Mouse (Mus musculus) embryo, embryonic 11 days (tissue): ENCODE measurements around the gene Il10rb.

Experiments used
- DNase-seq: peaks from one replicate; pipeline ENCODE4 v3.0.0-alpha.2; 2015

The Il10rb gene

GRCm38 (mm10) chr16:91384221-91384620, 21.7 kb upstream of the Il10rb start:
- no peak for DNase-seq

- DNase-seq, result no peak
Measured at GRCm38 (mm10) chr16:91385621-91386020, 20.3 kb upstream of the Il10rb start.

GRCm38 (mm10) chr16:91386419-91387120, 19.4 kb upstream of the Il10rb start:
- DNase-seq, result no peak

GRCm38 (mm10) chr16:91387121-91387486, 18.9 kb upstream of the Il10rb start:
- DNase-seq, result no peak

- no peak for DNase-seq
Measured at GRCm38 (mm10) chr16:91390100-91390499, 15.9 kb upstream of the Il10rb start.

GRCm38 (mm10) chr16:91391421-91391820, 14.5 kb upstream of the Il10rb start, which contains the start of gene Gm21970:
Gm21970 (plus strand) TSS chr16:91391721.
- DNase-seq, result no peak

- DNase-seq, result no peak
Measured at GRCm38 (mm10) chr16:91394826-91395410, 11.0 kb upstream of the Il10rb start.

GRCm38 (mm10) chr16:91395633-91396392, 10.2 kb upstream of the Il10rb start:
- no peak for DNase-seq

GRCm38 (mm10) chr16:91396844-91397537, 9.0 kb upstream of the Il10rb start:
- no peak for DNase-seq

GRCm38 (mm10) chr16:91398030-91398429, 7.9 kb upstream of the Il10rb start:
- no peak for DNase-seq

- no peak for DNase-seq
Measured at GRCm38 (mm10) chr16:91398944-91399343, 7.0 kb upstream of the Il10rb start.

GRCm38 (mm10) chr16:91401569-91402165, 4.3 kb upstream of the Il10rb start:
- DNase-seq, result no peak

GRCm38 (mm10) chr16:91403784-91404183, 2.2 kb upstream of the Il10rb start:
- DNase-seq, result no peak

- no peak for DNase-seq
Measured at GRCm38 (mm10) chr16:91404187-91404586, 1.8 kb upstream of the Il10rb start.

GRCm38 (mm10) chr16:91404828-91405577, 961 bp upstream of the Il10rb start:
- DNase-seq, result no peak

- peak; percentile 47 for DNase-seq
Measured at GRCm38 (mm10) chr16:91406585-91407220, 739 bp downstream of the Il10rb start.

GRCm38 (mm10) chr16:91413102-91413844, 7.3 kb downstream of the Il10rb start:
- DNase-seq, result peak; percentile 28

GRCm38 (mm10) chr16:91415391-91416189, 9.6 kb downstream of the Il10rb start:
- DNase-seq, result no peak

- DNase-seq, result no peak
Measured at GRCm38 (mm10) chr16:91416357-91416756, 10.4 kb downstream of the Il10rb start.

GRCm38 (mm10) chr16:91416938-91417337, 11.0 kb downstream of the Il10rb start:
- no peak for DNase-seq
